Mouse (Mus musculus) kidney, adult 2 months (tissue): ENCODE measurements around the gene Gm10134. TPM values are rescaled to one million over a fixed set of nuclear protein-coding genes. Genes with fewer than 3 reads are reported as not detected.

Experiments
- DNase-seq: peaks from one replicate; pipeline ENCODE4 v3.0.0; 2021
- H3K27ac ChIP-seq: fragments of 200-500 bp; 2 replicates; pipeline ENCODE4 v1.5.1; 2012; ENCODE audit warnings: low read depth, low read length, control low read depth, inconsistent platforms; ENCODE audit not compliant: insufficient read depth
- H3K27me3 ChIP-seq: fragments of 200-500 bp; replicated peaks from 2 replicates; pipeline ENCODE4 v1.6.1; 2012; ENCODE audit warnings: mild to moderate bottlenecking, moderate library complexity, low read length, inconsistent platforms; ENCODE audit not compliant: control insufficient read depth, insufficient read depth
- H3K36me3 ChIP-seq: fragments of 200-500 bp; 2 replicates; pipeline ENCODE4 v1.6.1; 2012; ENCODE audit warnings: mild to moderate bottlenecking, moderate library complexity, low read length, inconsistent platforms; ENCODE audit not compliant: control insufficient read depth, insufficient read depth
- H3K4me1 ChIP-seq: fragments of 200-500 bp; 2 replicates; pipeline ENCODE4 v1.6.1; 2011; ENCODE audit warnings: low read length; ENCODE audit not compliant: control insufficient read depth, insufficient read depth
- H3K4me3 ChIP-seq: fragments of 200-500 bp; 2 replicates; pipeline ENCODE4 v1.5.1; 2011; ENCODE audit warnings: mild to moderate bottlenecking, low read depth, low read length, control low read depth; ENCODE audit not compliant: insufficient read depth
- CTCF ChIP-seq: fragments of 200-500 bp; conservative IDR thresholded peaks from 2 replicates; pipeline ENCODE4 v1.5.1; 2011; ENCODE audit warnings: low read depth, mild to moderate bottlenecking, control low read depth, low read length, moderate library complexity, mixed read lengths; ENCODE audit not compliant: insufficient read depth, insufficient read length
- POLR2A ChIP-seq: fragments of 200-500 bp; IDR thresholded peaks from one replicate; pipeline ENCODE4 v1.6.1; 2011; ENCODE audit warnings: low read depth, low read length, control low read depth
- WGBS: fragments of 180-500 bp; shearing (Covaris S2); methylation state at CpG from one replicate; pipeline ENCODE4 v1.1.7; 2018; 5-methylcytosine and 5-hydroxymethylcytosine counted together
- polyA plus RNA-seq: library from polyadenylated mRNA; depleted of rRNA; stranded (reverse); fragments of >200 nt; gene quantifications from 2 replicates; pipeline ENCODE4 v1.2.3, GENCODE M21; 2012

Gm10134 gene
- polyA plus RNA-seq, 1 experiment = 0.33 TPM

- Histone ChIP-seq H3K4me1 (no peaks in the 10 kb centered on the region), H3K4me3 (peak overlapping the region; percentile 51), H3K36me3 (no peaks in the 10 kb centered on the region), H3K27ac (no peak overlapping the region), H3K27me3 (no peaks in the 10 kb centered on the region)
- DNase-seq = peak; percentile 46
- WGBS = 45% methylated on average over 14 of the region's 14 CpGs
- TF ChIP-seq POLR2A = no peak
- peak; percentile 29; the same call in 1 of the 2 replicates for TF ChIP-seq CTCF
Measured at GRCm38 (mm10) chr2:28495207-28495756, 10.6 kb upstream of the Gm10134 start.

GRCm38 (mm10) chr2:28495801-28496595 is 9.9 kb upstream of the Gm10134 start:
- Histone ChIP-seq H3K4me1 (no peaks in the 10 kb centered on the region), H3K36me3 (no peaks in the 10 kb centered on the region), H3K27ac (no peak overlapping the region), H3K4me3 (peak overlapping the region; percentile 51), H3K27me3 (no peaks in the 10 kb centered on the region)
- TF ChIP-seq POLR2A (no peak), CTCF (no peak)
- WGBS = 71% methylated on average over 16 of the region's 16 CpGs
- DNase-seq = no peak

GRCm38 (mm10) chr2:28496671-28497070 is 9.2 kb upstream of the Gm10134 start, which contains the start of gene Gbgt1:
TSS of gene Gbgt1 (plus strand) at chr2:28496891.
- Histone ChIP-seq H3K36me3 (no peaks in the 10 kb centered on the region), H3K4me1 (no peaks in the 10 kb centered on the region), H3K27me3 (no peaks in the 10 kb centered on the region), H3K4me3 (peak within 1 kb of the TSS; percentile 51), H3K27ac (no peak within 1 kb of the TSS)
- WGBS = 70% methylated on average over 5 of the region's 5 CpGs
- DNase-seq = peak; percentile 26
- no peak for TF ChIP-seq CTCF
- no peak for TF ChIP-seq POLR2A

- no peak overlapping the region for H3K4me3 ChIP-seq
- DNase-seq = no peak
- no peaks in the 10 kb centered on the region for H3K27me3 ChIP-seq
- no peak overlapping the region for H3K27ac ChIP-seq
- H3K4me1 ChIP-seq = no peaks in the 10 kb centered on the region
- WGBS = 88% methylated on average over 5 of the region's 5 CpGs
- no peaks in the 10 kb centered on the region for H3K36me3 ChIP-seq
- TF ChIP-seq CTCF = no peak
- no peak for TF ChIP-seq POLR2A
Measured at GRCm38 (mm10) chr2:28497561-28497960, 8.3 kb upstream of the Gm10134 start.

GRCm38 (mm10) chr2:28498431-28498830 is 7.5 kb upstream of the Gm10134 start:
- TF ChIP-seq CTCF (no peak), POLR2A (no peak)
- DNase-seq = no peak
- Histone ChIP-seq H3K27me3 (no peaks in the 10 kb centered on the region), H3K27ac (no peak overlapping the region), H3K36me3 (no peaks in the 10 kb centered on the region), H3K4me1 (no peaks in the 10 kb centered on the region), H3K4me3 (no peak overlapping the region)
- WGBS = 83% methylated on average over 4 of the region's 4 CpGs

- no peak overlapping the region for H3K27ac ChIP-seq
- WGBS = 61% methylated on average over 10 of the region's 10 CpGs
- H3K4me3 ChIP-seq = no peak overlapping the region
- H3K36me3 ChIP-seq = no peaks in the 10 kb centered on the region
- no peaks in the 10 kb centered on the region for H3K27me3 ChIP-seq
- peak; percentile 60 for DNase-seq
- TF ChIP-seq POLR2A = no peak
- TF ChIP-seq CTCF = no peak
- H3K4me1 ChIP-seq = no peaks in the 10 kb centered on the region
Measured at GRCm38 (mm10) chr2:28502987-28503386, 2.9 kb upstream of the Gm10134 start.

GRCm38 (mm10) chr2:28504676-28505075 is 1.2 kb upstream of the Gm10134 start:
- H3K4me1 ChIP-seq = no peaks in the 10 kb centered on the region
- 90% methylated on average over 13 of the region's 13 CpGs for WGBS

More at GRCm38 (mm10) chr2:28504676-28505075, 1.2 kb upstream of the Gm10134 start:
- no peak for DNase-seq
- Histone ChIP-seq H3K4me3 (no peak overlapping the region), H3K27me3 (no peaks in the 10 kb centered on the region), H3K36me3 (no peaks in the 10 kb centered on the region), H3K27ac (no peak overlapping the region)
- TF ChIP-seq CTCF = no peak
- no peak for TF ChIP-seq POLR2A
